Mouse (Mus musculus): ENCODE data around the gene Gm28048.

The Gm28048 gene

DNA sequence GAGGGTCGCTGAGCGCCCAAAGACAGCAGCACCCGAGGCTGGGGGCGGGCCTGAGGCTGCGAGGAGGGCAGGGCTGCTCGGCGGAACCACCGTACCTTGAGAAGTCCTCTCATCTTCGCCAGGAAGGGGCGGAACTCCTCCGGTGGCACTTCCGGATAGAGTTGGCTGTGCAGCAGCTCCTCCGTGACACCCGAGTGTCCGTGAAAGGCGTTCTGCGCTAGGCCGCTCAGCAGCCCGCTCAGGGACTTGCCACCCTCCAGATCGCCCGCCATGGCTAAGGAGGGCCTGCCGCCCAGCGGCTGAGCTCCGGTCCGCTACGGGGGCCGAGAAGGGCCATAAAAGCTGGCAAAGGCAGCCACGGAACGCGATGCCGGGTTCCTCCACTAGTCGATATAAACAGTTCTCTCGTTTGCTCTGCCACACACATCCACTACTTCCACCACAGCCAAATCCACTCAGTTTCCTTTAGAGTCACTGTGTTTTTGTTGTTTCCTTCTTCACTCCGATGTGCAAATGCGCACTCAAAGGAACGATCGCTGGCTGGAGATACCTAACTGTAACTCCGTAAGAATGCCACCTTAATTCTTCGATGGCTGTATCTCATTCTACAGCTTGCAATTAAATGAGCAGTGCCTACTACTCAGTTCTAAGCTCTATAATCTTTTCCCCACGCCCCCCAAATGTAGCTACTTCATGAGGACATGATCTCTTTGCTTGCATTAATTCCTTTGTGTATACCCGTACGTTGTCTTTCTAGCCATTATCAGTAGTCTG lies at the start of gene Gm28048, which contains the start of gene Commd1:
TSS of gene Gm28048 (minus strand) at position 107 of the 774 bp plus-strand sequence.
TSS of gene Commd1 (minus strand) at position 399 of the 774 bp plus-strand sequence.
- peak; percentile 97 for DNase-seq (ENCODE audit: low read depth)

DNA sequence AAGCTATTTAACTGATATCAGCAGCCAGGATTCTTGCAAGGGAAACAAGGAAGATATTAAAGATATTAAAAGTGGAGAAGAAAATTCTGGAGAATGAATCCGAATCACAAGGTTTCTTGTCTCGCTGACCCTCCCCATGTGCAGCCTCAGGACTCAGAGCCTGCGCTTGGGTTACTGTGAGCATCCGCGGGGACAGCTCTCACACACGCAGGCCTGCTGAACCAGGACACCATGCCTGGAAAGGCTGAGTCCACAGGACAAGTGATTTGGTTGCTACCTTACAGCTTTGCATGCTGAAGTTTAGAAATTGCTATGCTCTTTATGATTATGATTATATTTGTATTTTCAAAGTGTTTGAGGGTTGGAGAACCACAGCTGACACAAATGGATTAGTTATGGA lies 47.5 kb upstream of the Gm28048 start:
- DNase-seq (ENCODE audit: low read depth), result no peak

DNA sequence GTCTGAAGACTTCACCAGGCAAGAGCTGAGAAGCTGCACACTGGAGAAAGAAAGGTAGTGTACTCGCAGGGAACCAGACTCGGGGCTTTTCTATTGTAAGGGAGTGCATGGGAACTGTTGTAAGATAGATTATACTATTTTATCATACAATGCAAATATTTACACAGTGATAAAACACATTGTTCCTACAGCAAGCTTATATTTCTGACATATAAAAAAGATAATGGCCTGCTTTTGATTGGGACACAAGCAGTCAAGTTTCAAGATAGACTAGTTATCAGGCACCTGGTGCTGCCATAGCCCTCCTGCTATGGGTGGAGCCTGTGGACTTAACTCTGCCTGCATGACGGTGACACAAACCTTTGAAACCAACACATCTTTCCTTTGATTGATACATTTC lies 47.1 kb upstream of the Gm28048 start:
- no peak for DNase-seq (ENCODE audit: low read depth)

DNA sequence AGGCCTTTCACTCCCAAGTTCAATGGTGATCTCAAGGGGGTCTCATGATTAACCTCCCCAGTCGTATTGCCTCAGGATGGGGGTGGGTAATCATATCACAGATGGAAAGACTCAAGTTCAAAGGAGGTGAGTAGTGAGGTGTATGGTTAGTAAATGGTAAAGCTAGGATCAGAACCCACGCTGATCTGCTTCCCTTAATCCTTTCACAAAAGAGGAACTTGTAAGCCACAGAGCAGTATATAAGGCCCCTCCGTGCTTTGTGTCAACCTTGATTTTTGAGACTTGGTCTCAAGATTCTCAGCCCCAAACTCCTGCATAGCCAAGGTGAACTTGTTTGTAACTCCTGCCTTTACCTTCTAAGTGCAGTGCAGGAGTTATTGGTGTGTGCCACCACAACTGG lies 42.3 kb upstream of the Gm28048 start:
- no peak for DNase-seq (ENCODE audit: low read depth)

DNA sequence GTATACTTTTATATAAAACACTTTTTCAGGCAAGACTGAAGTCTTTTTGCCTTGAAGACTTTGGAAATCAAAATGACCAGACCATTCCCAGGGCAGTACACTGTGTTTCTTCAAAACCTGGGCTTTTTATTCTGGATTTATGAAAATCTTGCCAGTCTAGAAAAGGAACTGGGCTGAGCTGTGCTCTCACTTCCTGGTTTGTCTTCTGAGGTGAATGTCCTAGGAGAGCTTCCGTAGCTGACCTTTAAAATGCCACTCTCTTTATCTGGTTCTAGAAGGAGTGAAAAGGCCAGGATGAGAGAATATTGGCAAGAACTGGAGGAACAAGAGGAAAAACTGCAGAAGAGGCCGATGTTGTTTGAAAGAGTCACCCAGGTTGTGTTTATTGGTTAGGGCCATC lies 41.3 kb upstream of the Gm28048 start:
- no peak for DNase-seq (ENCODE audit: low read depth)

DNA sequence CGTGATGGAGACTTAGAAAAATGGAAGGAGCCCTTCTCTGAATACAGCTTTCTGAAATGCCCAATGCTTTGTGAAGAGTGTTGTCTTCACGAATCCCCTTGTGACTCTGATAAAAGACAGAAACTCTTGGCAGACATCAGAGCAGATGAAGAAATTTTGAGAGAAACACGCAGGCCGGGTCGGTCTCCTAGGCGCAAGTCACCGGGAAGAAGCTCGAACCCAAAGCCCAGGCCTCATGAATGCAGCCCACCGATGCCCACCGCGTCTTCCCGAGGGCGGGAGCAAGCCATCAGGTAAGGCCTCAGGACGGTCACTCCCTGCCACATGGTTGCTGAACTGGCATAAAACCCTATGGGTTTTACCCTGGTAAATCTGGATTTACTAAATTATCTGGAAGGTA lies 39.0 kb upstream of the Gm28048 start:
- no peak for DNase-seq (ENCODE audit: low read depth)

DNA sequence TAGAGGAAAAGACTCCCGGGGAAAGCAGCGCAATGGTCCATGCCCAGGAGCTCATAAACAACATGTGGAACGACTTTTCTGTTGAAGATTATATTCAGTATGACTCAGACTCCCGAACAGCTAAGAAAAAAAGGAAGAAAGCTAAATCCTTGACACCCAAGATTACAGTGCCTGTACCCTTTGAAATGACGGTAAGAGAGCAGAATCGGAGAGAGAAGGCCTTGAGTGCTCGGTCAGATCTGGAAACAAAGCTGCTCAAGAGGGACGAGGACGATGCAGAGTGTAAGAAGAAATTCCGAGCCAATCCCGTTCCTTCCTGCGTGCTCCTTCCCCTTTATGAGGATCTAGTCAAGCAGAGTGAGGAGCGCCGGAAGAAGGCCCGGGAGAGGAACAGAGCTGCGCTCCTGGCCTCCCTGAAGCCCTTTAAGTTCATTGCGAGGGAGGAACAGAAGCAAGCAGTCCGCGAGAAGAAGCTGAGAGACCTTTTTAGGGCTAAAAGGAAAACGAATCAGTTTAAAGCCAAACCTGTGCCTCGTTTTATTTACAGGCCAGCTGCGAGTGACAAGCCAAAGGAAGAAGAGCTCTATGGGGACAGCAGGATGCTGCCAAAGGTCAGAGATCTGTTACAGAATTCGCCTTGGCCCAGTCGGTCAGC lies 38.4 kb upstream of the Gm28048 start:
- no peak for DNase-seq (ENCODE audit: low read depth)

DNA sequence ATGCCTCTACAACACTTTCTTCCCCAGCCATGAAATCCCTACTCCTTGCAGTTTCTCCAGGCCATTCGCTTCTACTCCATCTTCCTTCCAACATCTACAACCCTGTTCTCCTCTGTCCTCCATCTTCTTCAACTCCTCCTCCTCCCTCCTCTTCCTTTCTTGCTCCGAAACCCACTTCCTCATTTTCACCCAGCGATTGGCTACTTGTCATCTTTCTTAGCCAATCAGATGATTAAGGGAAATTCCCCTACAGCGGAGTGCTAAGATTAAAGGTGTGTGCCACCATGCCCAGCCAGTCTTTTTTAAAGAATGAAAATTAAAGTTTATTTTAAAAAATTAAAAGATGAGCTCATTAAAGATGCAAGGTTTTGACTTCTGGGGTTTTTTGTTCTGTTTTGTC lies 36.1 kb upstream of the Gm28048 start:
- DNase-seq (ENCODE audit: low read depth), result no peak

DNA sequence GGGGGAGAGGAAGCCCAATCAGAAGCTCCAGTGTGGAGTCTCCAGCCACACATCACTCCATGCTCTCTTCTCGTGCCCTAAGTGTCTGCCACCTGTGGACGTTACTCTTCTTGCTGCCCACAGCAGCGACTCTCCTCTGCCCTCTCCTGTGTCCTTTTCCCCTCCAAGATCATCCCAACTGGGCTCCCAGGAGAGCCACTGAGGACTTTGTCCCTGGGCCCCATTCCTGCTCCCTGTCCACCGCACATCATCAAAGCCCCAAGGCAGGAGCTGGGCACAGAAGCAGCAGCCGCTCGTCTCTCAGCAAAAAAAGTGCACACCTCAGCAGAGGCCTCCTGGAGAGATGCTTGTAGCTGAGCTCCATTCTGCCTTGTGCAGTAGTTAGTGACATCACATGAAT lies 33.1 kb upstream of the Gm28048 start:
- DNase-seq (ENCODE audit: low read depth), result no peak

DNA sequence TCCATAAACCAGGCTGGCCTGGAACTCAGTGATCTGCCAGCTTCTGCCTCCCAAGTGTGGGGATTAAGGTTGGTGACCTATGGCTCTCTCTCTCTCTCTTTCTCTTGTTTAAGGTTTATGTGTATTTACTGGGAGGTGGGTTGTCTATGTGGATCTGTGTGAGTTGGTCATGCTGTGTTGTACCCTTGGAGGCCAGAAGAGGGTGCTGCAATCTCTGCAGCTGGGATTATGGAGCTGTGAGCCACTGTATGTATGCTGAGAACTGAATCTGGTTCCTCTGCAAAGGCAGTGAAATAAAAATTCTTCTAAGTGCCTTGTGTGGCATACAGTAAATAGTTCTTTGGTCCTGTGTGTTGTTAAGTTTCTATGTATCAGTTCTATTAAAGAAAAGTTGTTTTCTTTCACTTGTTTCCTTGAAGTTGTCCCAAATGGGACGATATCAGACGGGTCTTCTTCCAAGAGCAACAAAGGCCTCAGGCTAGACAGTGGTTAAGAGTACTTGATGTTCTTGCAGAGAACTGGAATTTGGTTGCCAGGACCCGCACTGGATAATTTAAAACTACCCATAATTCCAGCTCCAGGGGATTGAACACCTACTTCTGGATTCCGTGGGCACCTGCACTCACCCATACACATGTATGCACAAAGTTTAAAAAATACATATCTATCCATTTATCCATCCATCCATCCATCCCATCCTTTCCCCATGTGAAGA lies 31.8 kb upstream of the Gm28048 start:
- peak; percentile 48 for DNase-seq (ENCODE audit: low read depth)

DNA sequence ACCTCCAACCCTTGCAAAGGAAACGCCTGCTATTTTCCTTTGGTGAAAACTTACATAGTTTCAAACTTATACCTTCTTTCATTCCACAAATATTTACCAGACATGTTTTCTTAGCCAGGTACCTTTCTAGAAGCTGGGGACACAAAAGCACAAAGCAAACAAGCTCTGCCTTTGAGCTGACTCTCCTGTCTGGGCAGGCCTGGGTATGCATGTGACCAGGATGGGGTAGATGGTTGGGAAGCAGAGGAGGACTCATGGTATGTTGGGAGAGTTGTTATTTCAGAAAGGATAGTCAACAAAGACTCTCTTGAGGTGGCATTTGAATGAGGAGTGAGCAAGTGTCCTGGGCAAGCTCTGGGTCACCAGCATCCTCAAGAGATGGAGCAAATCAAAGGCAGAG lies 31.2 kb upstream of the Gm28048 start:
- no peak for DNase-seq (ENCODE audit: low read depth)

DNA sequence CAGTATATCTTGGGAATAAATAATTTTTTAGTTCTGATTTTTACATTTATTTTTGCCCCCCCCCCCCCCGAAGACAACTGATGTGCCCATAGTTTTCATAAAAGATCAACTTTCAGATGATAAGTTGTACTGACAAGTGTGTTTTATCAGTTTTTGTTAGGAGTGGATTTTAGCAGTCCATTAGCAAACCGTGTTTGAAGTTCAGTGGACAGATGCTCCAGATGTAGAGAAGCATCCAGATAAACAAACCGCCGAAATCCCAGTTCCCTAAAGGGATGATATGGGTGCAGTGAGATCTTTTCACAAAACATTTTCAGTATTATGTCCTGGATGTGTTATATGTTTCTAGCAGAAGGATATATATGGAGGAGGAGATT lies 26.9 kb upstream of the Gm28048 start:
- DNase-seq (ENCODE audit: low read depth), result peak; percentile 6

DNA sequence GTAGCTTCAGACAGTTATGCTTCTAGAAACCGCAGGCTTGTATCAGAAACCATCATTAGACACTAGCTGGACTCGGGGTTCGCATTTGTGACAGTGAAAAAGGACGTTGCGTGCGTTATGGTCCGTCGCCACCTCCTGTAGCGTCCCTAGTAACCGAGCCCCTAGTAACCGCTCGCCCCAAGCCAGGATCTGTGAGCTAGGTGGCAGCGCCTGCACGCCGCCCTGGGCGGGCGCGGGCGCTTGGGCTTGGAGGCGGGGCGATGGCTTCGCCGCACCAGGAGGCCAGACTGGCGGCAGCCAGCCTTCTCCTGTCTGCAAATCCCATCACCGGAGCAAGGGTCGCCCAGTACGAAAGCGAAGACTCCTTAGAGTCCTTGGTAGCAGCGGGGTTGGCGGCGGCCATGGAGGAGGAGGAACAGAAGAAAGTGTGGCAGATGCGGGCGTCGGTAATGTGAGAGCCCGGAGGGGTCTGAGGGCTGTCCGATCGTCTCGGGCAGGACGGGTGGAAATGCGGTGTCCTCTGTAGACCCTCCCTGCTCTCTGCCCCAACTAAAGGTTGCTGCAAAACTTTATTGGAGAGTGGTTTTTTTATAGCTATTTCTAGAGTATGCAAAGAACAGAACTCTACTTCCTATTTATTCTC lies 26.4 kb upstream of the Gm28048 start:
- peak; percentile 92 for DNase-seq (ENCODE audit: low read depth)

DNA sequence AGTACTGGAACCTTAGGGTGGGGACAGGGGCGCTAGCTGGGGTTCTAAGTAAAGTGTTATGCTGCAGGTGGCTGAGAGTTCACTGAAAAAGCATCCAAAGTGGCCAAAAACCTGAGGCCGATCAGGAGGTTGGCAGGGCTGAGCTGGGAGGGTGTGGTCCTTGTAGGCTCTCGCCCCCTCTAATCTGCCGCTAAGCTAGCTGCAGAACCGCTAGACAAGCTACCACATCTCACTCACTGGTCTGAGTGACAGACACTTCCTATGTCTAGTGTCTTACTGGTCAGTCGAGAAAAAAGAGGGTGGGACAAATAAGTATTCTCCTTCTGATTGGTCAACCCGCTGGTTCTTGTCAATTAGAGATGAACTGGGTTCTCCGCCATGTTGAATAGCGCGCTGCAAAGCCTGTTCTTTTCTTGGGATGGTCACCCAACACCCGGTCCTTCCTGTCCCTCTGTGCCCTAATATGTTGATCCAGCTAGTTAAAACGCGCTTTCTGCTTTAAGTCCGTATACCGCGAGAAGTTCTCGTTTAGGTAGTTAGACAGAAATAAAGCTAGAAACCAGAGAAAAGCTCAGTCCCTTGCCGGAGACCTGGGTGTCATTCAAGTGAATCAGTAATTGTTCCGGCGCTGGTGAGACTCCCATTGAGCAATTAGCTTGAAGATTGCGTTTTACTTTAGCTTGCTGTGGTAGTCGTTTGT lies 25.7 kb upstream of the Gm28048 start, which contains the start of gene Fam161a:
TSS of gene Fam161a (plus strand) at position 51 of the 700 bp plus-strand sequence.
- peak; percentile 93 for DNase-seq (ENCODE audit: low read depth)

DNA sequence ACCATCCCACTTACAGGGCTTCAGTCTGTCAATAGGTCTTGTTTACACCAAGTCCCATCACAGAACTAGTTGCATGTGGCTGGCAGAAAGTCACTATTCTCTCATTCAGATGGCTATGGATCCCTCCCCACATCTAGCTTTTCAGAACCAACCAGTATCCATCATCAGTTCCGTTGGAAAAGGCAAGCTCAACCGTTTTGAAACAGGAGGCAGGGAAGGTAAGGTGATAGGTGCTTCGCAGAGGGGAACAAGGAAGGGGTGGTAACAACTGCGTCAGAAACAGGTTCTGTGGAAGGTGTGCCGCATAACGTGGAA lies 25.2 kb upstream of the Gm28048 start:
- DNase-seq (ENCODE audit: low read depth), result no peak

DNA sequence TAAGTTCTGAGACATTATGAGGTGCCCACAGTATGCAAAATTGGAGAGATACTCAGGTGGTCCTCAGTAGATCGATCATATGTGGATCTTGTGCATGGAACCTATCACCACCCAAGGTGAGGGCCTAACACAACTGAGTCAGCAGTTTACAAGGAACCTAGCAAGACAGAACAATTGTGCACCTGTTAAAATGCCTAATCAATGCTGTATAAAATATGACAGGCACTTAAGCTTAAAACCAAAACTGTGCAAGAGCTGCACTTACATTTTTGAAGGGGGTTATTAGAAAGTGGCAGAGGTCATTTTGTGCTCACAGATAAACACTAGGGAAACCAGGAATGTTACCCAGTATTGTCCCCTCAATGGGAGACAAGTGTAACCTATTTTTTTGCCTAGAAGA lies 23.4 kb upstream of the Gm28048 start:
- DNase-seq (ENCODE audit: low read depth), result no peak

DNA sequence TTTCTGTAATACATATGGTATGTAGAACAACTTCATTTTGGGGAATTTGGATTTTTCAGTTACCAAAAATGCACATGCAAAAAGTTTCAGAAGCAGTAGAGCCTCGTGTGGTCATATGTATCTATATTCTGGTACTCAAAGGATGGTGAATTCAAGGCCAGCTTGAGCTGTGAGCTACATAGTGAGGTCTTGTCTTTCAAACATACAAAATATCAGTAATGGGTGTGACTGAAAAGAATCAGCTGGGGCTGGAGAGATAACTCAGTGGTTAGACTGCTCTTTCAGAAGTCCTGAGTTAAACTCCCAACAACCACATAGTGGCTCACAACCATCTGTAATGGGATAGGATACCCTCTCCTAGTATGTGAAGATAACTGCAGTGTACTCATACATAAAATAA lies 16.4 kb upstream of the Gm28048 start:
- no peak for DNase-seq (ENCODE audit: low read depth)

DNA sequence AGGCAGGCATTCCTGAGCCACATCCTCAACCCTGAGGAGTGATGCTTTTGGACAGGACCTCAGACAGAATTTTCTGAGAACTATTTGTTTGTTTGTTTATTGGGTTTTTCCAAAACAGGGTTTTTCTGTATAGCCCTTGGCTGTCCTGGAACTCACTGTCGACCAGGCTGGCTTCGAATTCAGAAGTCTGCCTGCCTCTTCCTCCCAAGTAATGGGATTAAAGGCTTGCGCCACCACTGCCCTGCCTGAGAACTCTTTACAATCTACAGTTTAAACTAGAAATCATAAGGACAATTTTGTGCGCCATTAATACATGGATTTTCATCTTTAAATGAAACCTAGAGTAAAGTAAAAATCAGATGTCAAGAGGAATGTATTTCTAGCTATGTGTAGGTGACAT lies 13.6 kb upstream of the Gm28048 start:
- no peak for DNase-seq (ENCODE audit: low read depth)

DNA sequence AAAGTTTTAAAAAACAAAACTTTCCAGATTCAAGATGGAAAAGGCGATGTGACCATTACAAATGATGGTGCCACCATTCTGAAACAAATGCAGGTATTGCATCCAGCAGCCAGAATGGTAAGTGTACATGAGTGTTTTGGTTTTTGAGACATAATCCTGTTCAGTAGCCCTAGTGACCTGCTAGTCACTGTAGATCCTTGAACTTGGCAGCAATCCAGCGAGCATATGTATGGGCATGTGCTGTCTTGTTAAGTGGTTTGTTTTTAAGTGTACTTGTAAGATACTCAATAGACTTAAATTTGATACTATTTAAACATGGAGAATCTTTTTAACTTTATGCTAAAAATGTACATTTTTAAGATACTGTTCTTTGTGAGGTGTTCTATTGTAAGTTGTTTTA lies 12.4 kb upstream of the Gm28048 start:
- DNase-seq (ENCODE audit: low read depth), result peak; percentile 15

DNA sequence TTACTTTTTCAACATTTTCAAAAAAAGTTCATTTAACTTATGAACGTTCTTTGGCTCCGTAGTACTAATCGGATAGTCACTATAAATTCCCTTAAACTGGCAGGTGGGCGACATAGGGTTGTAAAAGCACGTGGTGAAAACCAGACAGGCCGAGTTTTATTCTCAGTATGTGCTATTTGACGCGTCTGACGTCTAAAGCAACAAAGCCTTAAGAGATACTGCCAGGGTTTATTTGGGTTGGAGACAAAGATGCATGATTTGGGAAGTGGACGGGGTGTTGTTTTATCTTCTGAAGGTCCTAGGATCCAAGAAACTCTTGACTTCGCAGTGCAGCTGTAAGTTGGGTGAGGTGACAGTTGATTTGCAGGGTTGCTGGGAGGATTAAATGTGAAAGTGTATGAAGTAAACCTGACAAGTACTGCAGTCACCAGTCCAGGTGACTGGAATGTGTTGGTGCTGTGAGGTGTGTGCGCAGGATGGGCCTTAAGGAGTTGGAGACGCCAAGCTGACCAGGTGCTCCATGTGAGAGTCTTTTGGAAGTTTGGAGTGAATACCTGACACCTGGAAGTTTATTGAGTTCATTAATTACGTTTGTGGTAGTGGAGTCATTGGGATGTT lies 9.4 kb upstream of the Gm28048 start:
- peak; percentile 18 for DNase-seq (ENCODE audit: low read depth)

DNA sequence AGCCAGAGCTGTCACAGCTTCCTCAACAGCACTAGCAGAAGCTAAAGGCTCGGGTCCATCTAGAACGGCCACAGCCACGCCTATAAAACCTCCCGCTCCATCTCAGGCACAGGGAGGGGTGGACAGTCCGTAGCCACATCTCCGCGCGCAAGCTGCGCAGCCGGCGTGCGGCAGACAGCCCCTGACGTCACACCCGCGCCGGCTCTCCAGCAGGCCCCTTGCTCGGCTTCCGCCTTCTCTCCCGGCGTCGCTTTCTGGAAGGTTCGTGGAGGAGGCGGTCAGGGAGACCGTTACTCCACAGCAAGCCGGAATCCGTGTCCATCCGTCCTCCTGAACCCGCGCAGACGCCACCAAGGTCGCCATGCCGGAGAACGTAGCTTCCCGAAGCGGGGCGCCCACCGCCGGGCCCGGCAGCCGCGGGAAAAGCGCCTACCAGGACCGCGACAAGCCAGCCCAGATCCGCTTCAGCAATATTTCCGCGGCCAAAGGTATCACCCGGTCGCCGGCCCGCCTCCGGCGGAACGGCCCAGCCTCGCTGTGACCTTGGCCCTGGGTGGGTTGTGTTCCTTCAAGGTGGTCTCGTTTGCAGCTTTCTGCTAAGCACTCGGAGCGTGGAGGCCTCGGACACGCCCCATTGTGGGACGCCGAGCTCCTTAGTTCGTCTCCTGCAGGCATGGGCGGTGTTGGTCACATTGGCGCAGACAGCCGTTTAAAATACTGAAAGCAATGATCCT lies 8.7 kb upstream of the Gm28048 start, which contains the start of gene Cct4:
TSS of gene Cct4 (plus strand) at position 127 of the 734 bp plus-strand sequence.
- peak; percentile 97 for DNase-seq (ENCODE audit: low read depth)
